Mouse (Mus musculus): ENCODE data around the gene Canx. TPM values are rescaled to one million over a fixed set of nuclear protein-coding genes. Genes with fewer than 3 reads are reported as not detected.

Canx gene
- polyA plus RNA-seq, 1 experiment from 2014 or later: 130 TPM

DNA sequence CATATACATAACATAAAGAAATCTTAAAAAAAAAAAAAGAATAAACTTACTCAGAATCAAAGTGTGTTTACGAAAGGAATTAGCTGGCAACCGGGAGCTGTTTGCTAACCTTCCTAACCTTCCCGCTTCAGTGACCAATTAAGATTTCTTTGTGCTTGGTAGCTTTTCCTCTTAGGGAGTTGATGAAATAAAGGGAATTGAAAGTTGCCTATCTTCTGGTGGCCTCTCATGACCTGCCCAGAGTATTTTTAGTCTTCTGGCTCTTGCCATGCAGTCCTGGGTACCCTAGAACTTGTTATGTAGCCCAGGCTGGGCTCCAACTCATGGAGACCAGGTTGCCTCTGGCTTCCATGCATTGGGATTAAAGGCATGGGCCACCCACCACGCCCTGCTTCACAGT, 20.0 kb upstream of the Canx start:
- no peak overlapping the region for H3K4me3 ChIP-seq (ENCODE audit: low read depth, low read length)
- no peak overlapping the region for H3K4me2 ChIP-seq (ENCODE audit: low read depth, low read length)
- no peaks in the 10 kb centered on the region; the same call in 1 of the 2 replicates for H3K4me1 ChIP-seq (ENCODE audit: insufficient read depth)
- H3K27me3 ChIP-seq (ENCODE audit: insufficient read depth, low read length): no peaks in the 10 kb centered on the region
- DNase-seq (no peak), ATAC-seq (no peak)
- no peak overlapping the region for H3K9ac ChIP-seq (replicated peaks)
- no peak overlapping the region for H3K27ac ChIP-seq (ENCODE audit: low read depth)
- WGBS (ENCODE audit: insufficient replicate concordance): 78% methylated on average over 4 of the region's 4 CpGs
- no peaks in the 10 kb centered on the region for H3K36me3 ChIP-seq (replicated peaks; ENCODE audit: insufficient read depth, low read length)
- no peaks in the 10 kb centered on the region for H3K9me3 ChIP-seq (ENCODE audit: low read length)
- TF ChIP-seq CTCF (IDR thresholded peaks at IDR 0.05; ENCODE audit: low read depth): no peak
- TF ChIP-seq EP300 (IDR thresholded peaks at IDR 0.05; ENCODE audit: low read depth): no peak

DNA sequence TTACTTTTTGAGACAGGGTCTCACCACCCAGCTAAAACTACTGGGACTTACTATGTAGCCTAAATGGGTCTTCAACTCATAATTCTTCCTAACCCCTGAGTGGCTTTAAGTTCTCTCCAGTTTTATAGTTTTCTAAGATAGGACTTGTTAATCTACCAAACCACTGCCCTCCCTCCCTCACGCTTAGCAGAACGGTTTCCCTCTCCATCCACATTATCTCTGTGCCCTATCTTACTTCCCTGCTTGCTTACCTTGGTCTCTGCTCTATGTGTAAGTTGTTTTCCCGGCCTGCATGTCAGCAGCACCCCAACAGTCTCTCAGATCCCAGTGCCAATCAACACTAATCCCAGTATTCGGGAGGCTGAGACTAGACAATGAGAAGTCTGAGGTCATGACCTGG, 11.4 kb upstream of the Canx start:
- no peak overlapping the region for H3K27ac ChIP-seq (ENCODE audit: low read depth)
- no peaks in the 10 kb centered on the region for H3K27me3 ChIP-seq (ENCODE audit: insufficient read depth, low read length)
- ATAC-seq (no peak), DNase-seq (no peak)
- no peak overlapping the region for H3K9ac ChIP-seq (replicated peaks)
- H3K36me3 ChIP-seq (replicated peaks; ENCODE audit: insufficient read depth, low read length): no peaks in the 10 kb centered on the region
- H3K4me2 ChIP-seq (ENCODE audit: low read depth, low read length): no peak overlapping the region
- H3K4me1 ChIP-seq (ENCODE audit: insufficient read depth): no peaks in the 10 kb centered on the region
- 54% methylated on average over 4 of the region's 4 CpGs for WGBS (ENCODE audit: insufficient replicate concordance)
- no peaks in the 10 kb centered on the region for H3K9me3 ChIP-seq (ENCODE audit: low read length)
- TF ChIP-seq CTCF (IDR thresholded peaks at IDR 0.05; ENCODE audit: low read depth) (no peak), EP300 (IDR thresholded peaks at IDR 0.05; ENCODE audit: low read depth) (no peak)
- H3K4me3 ChIP-seq (ENCODE audit: low read depth, low read length): no peak overlapping the region

DNA sequence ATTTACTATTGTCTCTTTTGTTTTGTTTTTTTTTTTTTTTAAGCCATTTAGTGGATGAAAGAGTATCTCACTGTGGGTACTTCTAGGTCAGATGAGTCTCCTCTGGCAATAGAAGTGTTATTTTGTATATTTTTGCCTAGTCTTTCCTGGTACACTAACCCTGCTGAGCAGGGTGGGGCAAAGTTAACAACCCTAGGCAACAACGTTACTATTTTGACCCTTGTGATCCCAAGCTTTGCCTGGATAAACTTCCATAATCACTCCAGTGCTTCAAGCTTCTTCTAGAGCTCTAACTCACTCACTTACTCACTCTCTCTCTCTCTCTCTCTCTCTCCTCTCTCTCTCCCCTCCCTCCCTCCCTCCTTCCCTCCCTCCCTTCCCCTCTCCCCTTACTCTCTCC, 10.7 kb upstream of the Canx start:
- Histone ChIP-seq H3K4me2 (ENCODE audit: low read depth, low read length) (no peak overlapping the region), H3K36me3 (replicated peaks; ENCODE audit: insufficient read depth, low read length) (no peaks in the 10 kb centered on the region), H3K27ac (ENCODE audit: low read depth) (no peak overlapping the region), H3K9ac (replicated peaks) (no peak overlapping the region), H3K9me3 (ENCODE audit: low read length) (no peaks in the 10 kb centered on the region), H3K4me3 (ENCODE audit: low read depth, low read length) (no peak overlapping the region), H3K27me3 (ENCODE audit: insufficient read depth, low read length) (no peaks in the 10 kb centered on the region), H3K4me1 (ENCODE audit: insufficient read depth) (no peaks in the 10 kb centered on the region)
- 56% methylated on average over 1 of the region's 1 CpGs for WGBS (ENCODE audit: insufficient replicate concordance)
- ATAC-seq: no peak
- TF ChIP-seq CTCF (IDR thresholded peaks at IDR 0.05; ENCODE audit: low read depth): no peak
- no peak for TF ChIP-seq EP300 (IDR thresholded peaks at IDR 0.05; ENCODE audit: low read depth)
- no peak for DNase-seq

DNA sequence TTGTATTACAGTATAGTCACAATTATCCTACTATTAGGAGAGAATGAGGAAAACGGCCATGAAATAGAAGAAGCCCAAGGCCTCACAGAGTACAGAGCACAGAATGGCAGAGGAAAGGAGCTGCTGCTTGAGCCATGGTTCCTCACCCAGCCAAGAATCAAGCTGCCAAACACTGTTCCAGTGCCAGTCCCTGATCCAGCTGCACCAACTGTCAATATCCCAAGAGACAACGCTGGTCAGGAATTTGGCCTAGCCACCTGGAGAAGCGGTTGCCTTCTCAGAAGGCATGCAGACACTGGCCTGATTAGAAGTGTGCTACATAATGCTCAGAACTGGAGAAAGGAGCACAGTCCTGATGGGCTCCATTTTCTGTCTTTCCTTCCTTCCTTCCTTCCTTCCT, 7.7 kb upstream of the Canx start:
- WGBS (ENCODE audit: insufficient replicate concordance): 82% methylated on average over 3 of the region's 3 CpGs
- no peak overlapping the region for H3K9ac ChIP-seq (replicated peaks)
- no peak overlapping the region for H3K27ac ChIP-seq (ENCODE audit: low read depth)
- no peaks in the 10 kb centered on the region for H3K27me3 ChIP-seq (ENCODE audit: insufficient read depth, low read length)
- H3K4me1 ChIP-seq (ENCODE audit: insufficient read depth): no peaks in the 10 kb centered on the region
- no peak overlapping the region for H3K4me2 ChIP-seq (ENCODE audit: low read depth, low read length)
- no peak for TF ChIP-seq EP300 (IDR thresholded peaks at IDR 0.05; ENCODE audit: low read depth)
- H3K36me3 ChIP-seq (replicated peaks; ENCODE audit: insufficient read depth, low read length): no peaks in the 10 kb centered on the region
- H3K4me3 ChIP-seq (ENCODE audit: low read depth, low read length): no peak overlapping the region
- ATAC-seq (no peak), DNase-seq (no peak)
- no peaks in the 10 kb centered on the region for H3K9me3 ChIP-seq (ENCODE audit: low read length)

DNA sequence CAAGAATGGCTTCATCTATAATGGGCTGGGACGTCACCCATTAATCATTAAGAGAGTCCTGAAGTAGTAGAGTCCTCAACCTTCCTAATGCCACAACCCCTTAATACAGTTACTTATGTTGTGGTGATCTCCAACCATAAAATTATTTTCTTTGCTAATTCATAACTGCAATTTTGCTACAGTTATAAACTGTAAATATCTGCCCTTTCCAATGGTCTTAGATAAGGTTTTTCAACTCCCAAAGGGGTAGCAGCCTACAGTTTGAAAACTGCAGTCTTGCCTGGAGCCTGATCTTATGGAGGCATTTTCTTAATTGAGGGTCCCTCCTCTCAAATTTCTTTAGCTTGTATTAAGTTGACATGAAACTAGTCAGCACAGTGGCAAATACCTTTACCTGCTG, 3.9 kb upstream of the Canx start:
- Histone ChIP-seq H3K9me3 (ENCODE audit: low read length) (no peaks in the 10 kb centered on the region), H3K27ac (ENCODE audit: low read depth) (no peak overlapping the region), H3K9ac (replicated peaks) (no peak overlapping the region), H3K4me2 (ENCODE audit: low read depth, low read length) (no peak overlapping the region), H3K4me3 (ENCODE audit: low read depth, low read length) (no peak overlapping the region), H3K4me1 (ENCODE audit: insufficient read depth) (peaks cover 7% of the 10 kb centered on the region), H3K36me3 (replicated peaks; ENCODE audit: insufficient read depth, low read length) (no peaks in the 10 kb centered on the region), H3K27me3 (ENCODE audit: insufficient read depth, low read length) (no peaks in the 10 kb centered on the region)
- DNase-seq (no peak), ATAC-seq (no peak)
- TF ChIP-seq EP300 (IDR thresholded peaks at IDR 0.05; ENCODE audit: low read depth) (no peak), CTCF (IDR thresholded peaks at IDR 0.05; ENCODE audit: low read depth) (no peak)
- 84% methylated on average over 1 of the region's 1 CpGs for WGBS (ENCODE audit: insufficient replicate concordance)

DNA sequence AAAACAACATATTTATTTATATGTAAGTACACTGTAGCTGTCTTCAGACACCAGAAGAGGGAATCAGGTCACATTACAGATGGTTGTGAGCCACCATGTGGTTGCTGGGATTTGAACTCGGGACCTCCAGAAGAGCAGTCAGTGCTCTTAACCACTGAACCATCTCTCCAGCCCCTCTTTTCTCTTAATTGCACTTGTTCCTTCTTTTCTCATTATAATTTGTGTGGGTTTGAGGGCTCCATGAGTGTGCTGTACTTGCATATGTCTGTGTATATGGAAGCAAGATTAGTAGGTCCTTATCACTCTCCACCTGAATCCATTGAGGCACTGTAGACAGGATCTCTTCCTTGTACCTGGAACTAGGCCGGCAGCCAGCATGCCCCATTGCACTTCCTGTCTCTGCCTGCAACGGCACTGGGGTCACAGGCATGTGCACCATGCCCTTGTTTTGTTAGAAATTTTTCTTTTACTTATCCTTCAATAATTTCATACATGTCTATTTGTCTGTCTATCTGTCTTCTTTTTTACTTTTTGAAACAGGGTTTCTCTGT, 2.7 kb upstream of the Canx start:
- 48% methylated on average over 3 of the region's 3 CpGs for WGBS (ENCODE audit: insufficient replicate concordance)
- no peak for DNase-seq
- H3K9ac ChIP-seq (replicated peaks): no peak overlapping the region
- H3K4me1 ChIP-seq (ENCODE audit: insufficient read depth): peaks cover 14% of the 10 kb centered on the region
- no peak overlapping the region for H3K4me3 ChIP-seq (ENCODE audit: low read depth, low read length)
- no peak overlapping the region for H3K27ac ChIP-seq (ENCODE audit: low read depth)
- H3K4me2 ChIP-seq (ENCODE audit: low read depth, low read length): no peak overlapping the region
- no peak for TF ChIP-seq EP300 (IDR thresholded peaks at IDR 0.05; ENCODE audit: low read depth)
- no peak for TF ChIP-seq CTCF (IDR thresholded peaks at IDR 0.05; ENCODE audit: low read depth)
- H3K9me3 ChIP-seq (ENCODE audit: low read length): no peaks in the 10 kb centered on the region
- H3K36me3 ChIP-seq (replicated peaks; ENCODE audit: insufficient read depth, low read length): no peaks in the 10 kb centered on the region
- no peak for ATAC-seq
- no peaks in the 10 kb centered on the region for H3K27me3 ChIP-seq (ENCODE audit: insufficient read depth, low read length)

Data from liver, postnatal 0 days (tissue).